ENCODE assay signal across 8 mouse cellular contexts in the genomic region with DNA sequence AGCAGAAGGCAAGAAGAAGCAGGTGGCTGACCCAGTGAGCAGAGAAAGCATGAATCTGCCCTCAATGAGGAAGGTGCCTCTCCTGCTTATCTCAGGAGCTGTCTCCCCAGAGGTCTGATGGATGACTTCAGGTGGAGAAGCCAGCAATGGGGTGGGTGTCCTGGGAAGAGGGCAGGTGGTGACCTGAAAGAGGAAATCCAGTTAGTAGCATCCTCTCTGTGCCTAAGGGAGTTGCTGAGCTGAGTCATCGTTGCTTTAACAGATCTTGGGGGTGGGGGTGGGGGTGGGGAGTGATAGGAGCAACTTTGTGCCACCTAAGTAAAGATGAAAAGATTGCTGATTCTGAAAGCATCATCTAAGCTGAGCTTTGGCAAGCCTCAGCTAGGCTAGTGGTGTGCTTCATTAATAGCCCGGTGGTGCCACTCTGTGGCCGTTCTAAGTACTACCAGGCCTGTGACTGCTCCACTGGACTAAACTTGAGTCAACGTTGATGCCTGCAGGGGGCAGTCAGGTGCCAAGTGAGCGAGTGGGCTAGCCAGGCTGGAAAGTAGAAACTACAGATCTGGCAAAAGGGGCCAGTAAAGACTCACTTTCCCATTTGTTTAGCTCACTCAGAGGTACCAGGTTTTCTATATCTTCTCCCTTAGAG. TPM values are rescaled to one million over a fixed set of nuclear protein-coding genes. Genes with fewer than 3 reads are reported as not detected.
DNase-seq lines count a peak whose midpoint lies in the region; ATAC-seq lines count a peak whose summit lies in the region.

No protein-coding gene starts in this region.

- no peak overlapping the region for H3K4me2 ChIP-seq in heart, embryonic 14.5 days (ENCODE audit: low read length)
- H3K4me2 ChIP-seq in liver, embryonic 11.5 days = no peak overlapping the region
- H3K4me2 ChIP-seq in stomach, embryonic 15.5 days = no peak overlapping the region

- H3K27ac ChIP-seq in forebrain, embryonic 10.5 days = no peak overlapping the region
- no peak overlapping the region for H3K27ac ChIP-seq in heart, embryonic 14.5 days (replicated peaks in 1 of 2; ENCODE audit: control insufficient read depth in 1 of 2, insufficient read depth in 1 of 2, low read depth in 2 of 2, low read length in 2 of 2)
- no peak overlapping the region for H3K27ac ChIP-seq in liver, embryonic 11.5 days (ENCODE audit: low read depth, low read length)
- H3K27ac ChIP-seq in stomach, embryonic 15.5 days = no peak overlapping the region

- H3K4me1 ChIP-seq in forebrain, embryonic 10.5 days = peaks cover 13% of the 10 kb centered on the region
- H3K4me1 ChIP-seq in heart, embryonic 14.5 days (ENCODE audit: control insufficient read depth in 2 of 2, insufficient read depth in 2 of 2, low read length in 2 of 2) = peaks cover 9 to 24% of the 10 kb centered on the region in 2 experiments
- H3K4me1 ChIP-seq in liver, embryonic 11.5 days (replicated peaks; ENCODE audit: control insufficient read depth, insufficient read depth, low read length) = peaks cover 5% of the 10 kb centered on the region
- H3K4me1 ChIP-seq in stomach, embryonic 15.5 days = peaks cover under 1% of the 10 kb centered on the region; the same call in 1 of the 2 replicates

- H3K4me3 ChIP-seq in forebrain, embryonic 10.5 days = no peak overlapping the region
- no peak overlapping the region for H3K4me3 ChIP-seq in heart, embryonic 14.5 days (ENCODE audit: control insufficient read depth in 1 of 2, insufficient read depth in 1 of 2, low read depth in 1 of 2, low read length in 2 of 2)
- H3K4me3 ChIP-seq in liver, embryonic 11.5 days (ENCODE audit: low read depth, low read length) = no peak overlapping the region
- H3K4me3 ChIP-seq in stomach, embryonic 15.5 days (replicated peaks) = no peak overlapping the region

- peaks cover 28% of the 10 kb centered on the region for H3K36me3 ChIP-seq in forebrain, embryonic 10.5 days (replicated peaks)
- H3K36me3 ChIP-seq in heart, embryonic 14.5 days (ENCODE audit: control insufficient read depth, insufficient read depth, low read length) = peaks cover 31% of the 10 kb centered on the region
- peaks cover 13% of the 10 kb centered on the region; the same call in 1 of the 2 replicates for H3K36me3 ChIP-seq in liver, embryonic 11.5 days (ENCODE audit: control insufficient read depth, insufficient read depth, low read length)
- H3K36me3 ChIP-seq in stomach, embryonic 15.5 days = peaks cover 9% of the 10 kb centered on the region

- peak; percentile 91 to 98 for DNase-seq in CD8-positive naive resting alpha-beta T cell, adult 2 months (ENCODE audit: low read depth in 2 of 2, low spot score in 2 of 2)
- DNase-seq in c-Kit-positive CD71-negative TER-119-negative erythroid progenitor cells, embryonic 14.5 days (ENCODE audit: low read depth) = peak; percentile 91
- DNase-seq in forebrain, embryonic 10.5 days (ENCODE audit: extremely low spot score, low spot score) = peak; percentile 85
- DNase-seq in kidney, postnatal 10 days = peak; percentile 98
- DNase-seq in liver, embryonic 11.5 days (ENCODE audit: low spot score) = peak; percentile 77
- DNase-seq in neural tube, embryonic 10.5 days (ENCODE audit: extremely low spot score, low spot score) = peak; percentile 86

- H3K27me3 ChIP-seq in forebrain, embryonic 10.5 days (ENCODE audit: poor library complexity, severe bottlenecking) = no peaks in the 10 kb centered on the region
- no peaks in the 10 kb centered on the region for H3K27me3 ChIP-seq in heart, embryonic 14.5 days (ENCODE audit: control insufficient read depth, insufficient read depth, low read length)
- no peaks in the 10 kb centered on the region for H3K27me3 ChIP-seq in liver, embryonic 11.5 days (replicated peaks; ENCODE audit: control insufficient read depth, insufficient read depth, low read length)
- H3K27me3 ChIP-seq in stomach, embryonic 15.5 days (replicated peaks) = no peaks in the 10 kb centered on the region

- no peaks in the 10 kb centered on the region for H3K9me3 ChIP-seq in forebrain, embryonic 10.5 days
- no peaks in the 10 kb centered on the region for H3K9me3 ChIP-seq in heart, embryonic 14.5 days (ENCODE audit: control insufficient read depth, low read length)
- H3K9me3 ChIP-seq in liver, embryonic 11.5 days (ENCODE audit: control insufficient read depth, low read length) = no peaks in the 10 kb centered on the region
- H3K9me3 ChIP-seq in stomach, embryonic 15.5 days = no peaks in the 10 kb centered on the region

- no peak overlapping the region for H3K9ac ChIP-seq in heart, embryonic 14.5 days (ENCODE audit: low read length)
- H3K9ac ChIP-seq in liver, embryonic 11.5 days (ENCODE audit: low read depth, low read length) = no peak overlapping the region
- H3K9ac ChIP-seq in stomach, embryonic 15.5 days = no peak overlapping the region

- ATAC-seq in heart, embryonic 14.5 days (ENCODE audit: insufficient number of reproducible peaks, insufficient read depth, low FRiP score, low read depth) = peak; percentile 73; the same call in 1 of the 2 replicates
- peak; percentile 90 for ATAC-seq in liver, embryonic 11.5 days (replicated peaks; ENCODE audit: low FRiP score)
- ATAC-seq in stomach, embryonic 15.5 days (ENCODE audit: insufficient read depth, low FRiP score, low read depth) = peak; percentile 74; the same call in 1 of the 2 replicates

- WGBS in forebrain, embryonic 10.5 days = 1% methylated on average over 5 of the region's 5 CpGs
- WGBS in heart, embryonic 14.5 days = 2% methylated on average over 5 of the region's 5 CpGs
- WGBS in liver, embryonic 11.5 days = 1% methylated on average over 5 of the region's 5 CpGs
- 3% methylated on average over 5 of the region's 5 CpGs for WGBS in stomach, embryonic 15.5 days

RNA-seq across cellular contexts. Expression of a gene that starts 6.2 kb away (rescaled TPM):
- polyA plus RNA-seq in forebrain, embryonic 10.5 days (2016; fragmentation: Nextera tagmentation; extraction: Ambion mirVana) = 78.0 and 79.1 TPM in 2 replicates
- 61.2 and 63.8 TPM in 2 replicates for polyA plus RNA-seq in heart, embryonic 14.5 days (2014; fragmentation: Nextera tagmentation; extraction: Ambion mirVana)
- 56.5 and 56.9 TPM in 2 replicates for polyA plus RNA-seq in liver, embryonic 11.5 days (2014; fragmentation: Nextera tagmentation; extraction: Ambion mirVana)
- polyA plus RNA-seq in stomach, embryonic 15.5 days (2015; fragmentation: Nextera tagmentation; extraction: Ambion mirVana) = 52.5 and 52.6 TPM in 2 replicates
